Mouse (Mus musculus) adipocyte (in vitro differentiated cells): ENCODE measurements at regions not wholly inside any gene's neighbourhood (a gene's known extent, or its start where the extent isn't known, plus 50 kb on each side); places are given as distances from the start of the nearest gene placed in this dataset.

Experiments
- DNase-seq: peaks from one replicate; pipeline ENCODE4 v3.0.0-alpha.2; 2016; ENCODE audit warnings: low spot score

DNA sequence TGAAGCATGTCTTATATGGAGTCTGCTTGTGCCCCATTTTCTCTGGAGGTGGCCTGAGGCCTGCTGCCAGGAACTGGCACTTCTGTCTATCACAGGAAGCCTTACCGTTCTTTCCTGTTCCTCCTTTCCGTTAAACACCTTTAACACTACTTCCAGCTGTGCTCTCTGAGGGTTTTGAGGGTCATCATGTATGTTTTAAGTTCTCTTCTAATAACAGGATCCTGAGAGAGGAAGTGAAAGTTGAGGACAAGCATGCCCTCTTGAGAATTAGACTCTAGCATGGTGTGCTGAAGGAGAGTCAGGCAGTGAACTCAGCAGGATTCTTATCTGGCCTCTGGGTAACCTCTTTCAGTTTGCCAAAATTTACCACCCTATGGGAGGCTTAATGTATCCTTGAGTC lies 418.0 kb upstream of the 9430069I07Rik start:
- DNase-seq: no peak

DNA sequence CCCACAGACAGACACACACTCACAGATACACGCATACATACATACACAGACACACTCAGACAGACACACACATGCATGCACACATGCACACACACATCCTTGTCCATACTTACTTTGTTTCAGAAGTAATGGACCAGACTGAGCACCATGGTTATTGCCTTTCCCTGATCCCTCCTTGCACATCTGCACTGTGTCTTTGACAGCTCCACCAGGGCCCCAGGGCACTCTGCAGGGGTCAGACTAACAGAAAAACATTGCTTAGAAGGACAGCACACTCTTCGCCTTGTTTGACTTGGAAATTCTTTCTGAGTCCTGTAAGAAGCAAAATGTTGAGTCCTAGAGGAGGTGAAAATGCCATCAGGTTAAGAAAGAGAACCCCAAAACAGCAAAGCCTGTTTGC lies 394.1 kb upstream of the 9430069I07Rik start:
- no peak for DNase-seq

DNA sequence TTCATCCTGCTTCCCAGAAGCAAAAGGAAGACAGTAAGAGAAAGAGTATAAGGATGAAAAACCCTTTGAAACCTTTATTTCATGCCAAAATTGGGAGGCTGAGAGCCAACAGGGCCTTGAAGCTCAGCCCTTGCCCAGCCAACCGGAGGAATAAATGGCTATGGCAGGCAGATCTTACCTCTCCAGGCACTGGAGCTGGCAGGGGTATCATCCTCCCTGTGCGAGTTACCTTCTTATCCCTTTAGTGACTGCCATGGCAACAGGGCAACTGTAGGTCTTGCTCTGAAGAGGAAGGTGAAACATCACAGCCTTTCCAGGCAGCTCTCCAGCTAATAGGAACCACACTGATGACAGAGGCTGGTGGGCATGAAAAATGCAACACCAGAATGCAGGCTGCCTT lies 393.3 kb upstream of the 9430069I07Rik start:
- no peak for DNase-seq

DNA sequence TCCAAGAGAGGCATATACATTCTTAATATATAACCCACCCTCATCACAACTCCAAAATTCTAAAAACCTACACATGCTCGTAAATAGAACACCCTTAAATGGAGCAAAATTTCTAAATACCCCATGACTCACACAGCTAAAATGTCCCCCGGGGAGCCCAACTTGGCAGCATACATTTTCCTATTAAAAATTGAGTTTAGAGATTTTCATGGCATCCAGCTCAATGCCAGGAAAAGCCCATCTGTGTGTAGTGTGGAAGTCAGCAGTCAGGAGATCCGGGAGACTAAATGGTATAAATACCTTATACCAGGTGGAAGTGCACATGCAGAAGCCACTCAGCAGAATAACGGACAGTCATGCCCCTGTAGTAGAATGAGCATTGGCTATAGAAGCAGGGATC lies 389.4 kb upstream of the 9430069I07Rik start:
- peak; percentile 8 for DNase-seq

DNA sequence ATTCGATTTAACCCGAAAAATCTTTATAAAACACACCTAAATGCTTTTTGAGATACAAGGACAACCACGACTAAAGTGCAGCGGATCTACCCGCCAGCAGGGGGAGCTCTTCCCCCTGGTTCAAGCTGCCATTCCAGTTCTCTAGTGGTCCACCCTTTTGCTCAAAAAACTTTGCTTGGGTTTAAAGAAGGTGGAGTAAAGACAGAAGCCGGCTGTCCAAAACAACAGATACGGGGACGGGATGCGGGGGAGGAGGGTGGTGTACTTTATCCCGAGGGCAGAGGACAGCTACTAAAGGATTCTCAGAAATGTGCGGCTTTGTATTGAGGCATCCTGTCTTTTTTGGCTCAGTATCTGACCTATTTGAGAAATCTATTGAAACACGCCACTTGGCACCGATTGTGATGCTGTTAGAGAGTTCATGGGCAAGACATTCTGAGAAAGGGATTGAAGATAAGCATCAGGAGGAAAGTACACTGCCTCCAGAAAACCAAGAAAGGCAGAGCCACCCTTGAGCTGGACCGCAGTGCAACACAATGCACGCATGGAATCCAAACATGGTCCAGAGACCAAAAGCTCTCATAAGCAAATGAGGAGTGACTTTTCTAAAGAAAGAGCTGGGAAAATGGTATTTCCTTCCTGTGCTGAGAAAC lies 385.6 kb upstream of the 9430069I07Rik start:
- DNase-seq: peak; percentile 63

DNA sequence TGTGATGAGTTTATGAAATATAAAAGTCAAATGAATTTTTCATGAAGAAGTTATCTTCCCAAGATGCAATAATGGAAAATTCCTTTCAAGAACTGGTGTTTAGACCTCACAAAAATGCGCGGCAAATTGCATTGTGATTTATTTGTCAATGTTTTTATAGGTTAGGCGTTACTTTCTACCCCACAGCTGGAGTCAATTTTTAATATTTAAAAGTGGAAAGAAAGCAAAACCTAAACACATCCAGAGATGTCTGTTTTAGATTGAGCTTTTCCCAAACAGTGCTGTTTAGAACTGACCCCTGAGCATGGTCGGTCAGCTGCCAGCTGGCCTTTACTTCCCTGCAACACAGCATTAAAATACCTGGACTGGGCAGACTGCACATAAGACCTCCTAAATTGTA lies 383.8 kb upstream of the 9430069I07Rik start:
- no peak for DNase-seq
